Mouse (Mus musculus): ENCODE data around the gene Zcchc2.
A peak's percentile ranks its signal among the peaks of the same experiment; 100 is the strongest.

- peak; percentile 87 for TF ChIP-seq CTCF (conservative IDR thresholded peaks at IDR 0.05; ENCODE audit: low read length)
- TF ChIP-seq POU5F1 (IDR thresholded peaks at IDR 0.05; ENCODE audit: borderline replicate concordance, low read length), result no peak
Observed at GRCm38 (mm10) chr1:106071237-106072070, 81.2 kb downstream of the Zcchc2 start.
